Mouse (Mus musculus) ovary, adult 18-20 months (tissue): Measurements from ENCODE around the gene Gm21900.
"Not testable (repeated sequence)": the region's sequence is repeated elsewhere in the genome, so short reads cannot be mapped to it uniquely, and the experiment has no call there.

Source experiments
- DNase-seq: peaks from one replicate; pipeline ENCODE4 v3.0.0; 2022; ENCODE audit warnings: low spot score, mixed read lengths

The Gm21900 gene

DNA sequence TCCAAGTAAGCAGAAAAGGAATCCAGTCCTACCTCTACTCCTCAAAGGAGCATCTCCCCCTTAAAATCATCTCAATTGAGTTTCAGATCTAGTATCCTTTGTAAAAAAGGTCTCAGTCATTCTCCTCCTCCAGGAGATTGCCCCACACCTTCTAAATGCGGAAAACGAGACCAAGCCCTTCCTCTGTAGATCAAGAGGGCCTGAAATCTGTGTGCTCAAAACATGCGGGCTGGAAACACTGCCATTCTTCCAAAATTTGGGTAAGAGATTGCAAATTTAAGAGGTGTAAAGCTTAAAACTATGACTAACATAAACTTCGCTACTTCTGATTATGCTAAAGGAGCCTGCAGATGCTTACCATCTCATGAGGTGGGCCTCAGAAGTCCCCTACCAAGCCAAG, at the start of gene Gm21900:
Gene Gm21900, plus strand, starts transcription at position 301 of the 400 bp plus-strand sequence.
- not testable (repeated sequence) for DNase-seq

DNA sequence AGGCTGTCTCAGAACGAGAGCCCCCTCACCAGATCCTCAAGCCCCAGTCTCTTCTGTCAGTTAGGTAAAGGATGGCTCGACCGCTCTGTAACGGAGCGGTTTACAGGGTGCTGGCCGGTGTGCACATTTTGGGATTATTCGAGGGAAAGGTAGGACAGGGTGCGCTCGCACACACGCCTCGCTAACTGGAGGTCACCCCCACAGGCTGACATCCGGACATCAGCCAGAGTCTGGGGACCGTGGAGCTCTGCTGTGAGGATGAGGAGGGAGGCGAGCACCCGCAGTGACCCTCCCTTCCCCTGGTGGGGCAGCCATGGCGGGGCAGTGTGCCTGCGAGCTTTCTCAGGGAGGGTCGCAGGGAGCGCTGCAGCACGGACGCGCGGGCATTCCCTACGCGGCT, 27.4 kb downstream of the Gm21900 start:
- not testable (repeated sequence) for DNase-seq
